Mouse (Mus musculus): ENCODE measurements around the gene Gm20671.

DNA sequence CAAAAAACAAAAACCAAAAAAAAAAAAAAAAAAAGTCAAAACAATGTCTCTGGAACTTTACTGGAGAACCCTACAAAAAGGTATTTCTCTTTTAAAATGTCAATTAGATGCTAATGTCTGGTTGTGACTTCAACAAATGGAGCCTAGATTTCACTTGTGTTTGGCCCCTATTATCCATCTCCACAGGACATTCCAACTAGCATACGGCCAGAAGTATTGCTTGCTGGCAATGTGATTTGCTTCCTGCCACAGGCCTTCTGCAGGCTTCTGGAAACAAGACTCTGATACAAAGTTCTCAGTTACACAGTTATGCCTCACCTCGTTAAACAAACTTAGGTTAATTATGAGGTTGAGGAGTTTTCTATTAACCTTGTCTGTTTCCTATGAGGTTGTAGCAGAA lies 54.5 kb downstream of the Gm20671 start:
- TF ChIP-seq CTCF (IDR thresholded peaks at IDR 0.05; ENCODE audit: low read depth) (no peak), EP300 (IDR thresholded peaks at IDR 0.05; ENCODE audit: low read depth) (no peak)

All from heart, postnatal 0 days (tissue).